Mouse (Mus musculus) left cerebral cortex, adult 9 months (tissue): ENCODE measurements around the gene Olfr138.

ENCODE experiments used
- DNase-seq, 2 experiments: peaks; one replicate each; pipeline ENCODE4 v3.0.0; 2022; ENCODE audit warnings: low spot score in 2 of 2

The Olfr138 gene

GRCm38 (mm10) chr17:38260735-38261134 is at the start of gene Olfr138:
Gene Olfr138 (plus strand): TSS chr17:38261035.
- DNase-seq: no peak

GRCm38 (mm10) chr17:38307470-38307869 is 46.6 kb downstream of the Olfr138 start, which contains the start of gene Olfr137:
Gene Olfr137 (minus strand): TSS chr17:38307570.
- no peak for DNase-seq
